Mouse (Mus musculus) neutrophil, adult 83 days (primary cell): ENCODE results near the gene Colq. TPM values are rescaled to one million over a fixed set of nuclear protein-coding genes. Genes with fewer than 3 reads are reported as not detected.

Source experiments
- total RNA-seq, 2 experiments: library from RNA; stranded (reverse); gene quantifications; one replicate each; pipeline ENCODE4 v1.2.4; 2023

The Colq gene
- under 1 TPM in 1 of 2 experiments, not detected in 1; 0.39 TPM for total RNA-seq

GRCm38 (mm10) chr14:31591243-31591642 is at the start of gene Colq:
Gene Colq, minus strand, starts transcription at chr14:31591343.

GRCm38 (mm10) chr14:31640346-31640889 is 49.3 kb upstream of the Colq start, which contains the start of gene Gm49387:
Gene Gm49387, minus strand, starts transcription at chr14:31640878.

GRCm38 (mm10) chr14:31494975-31495455 is 96.1 kb downstream of the Colq start, which contains the start of gene Mettl6:
Gene Mettl6, minus strand, starts transcription at chr14:31495040.

GRCm38 (mm10) chr14:31494349-31494974 is 96.7 kb downstream of the Colq start, which contains the start of gene Eaf1:
Gene Eaf1, plus strand, starts transcription at chr14:31494399.

Other genes starting within 250 kb of the Colq start
- gene Sh3bp5, start 155.3 kb downstream of the Colq start, total RNA-seq: 10 to 100 TPM; 84.9 to 88.2 TPM
- 10 to 100 TPM; 24.2 to 27.3 TPM for gene Eaf1, start 96.9 kb downstream of the Colq start, total RNA-seq
- gene Mettl6, start 96.3 kb downstream of the Colq start, total RNA-seq: 10 to 100 TPM; 36.1 to 42.0 TPM
- gene Gm49387, start 49.5 kb upstream of the Colq start, total RNA-seq: under 1 TPM; 0.53 to 0.61 TPM
- 1 to 10 TPM; 6.8 to 8.5 TPM for gene Btd, start 49.7 kb upstream of the Colq start, total RNA-seq
- 1 to 10 TPM; 7.7 to 9.4 TPM for gene Hacl1, start 49.9 kb upstream of the Colq start, total RNA-seq
- 10 to 100 TPM; 72.5 to 81.7 TPM for gene Ankrd28, start 239.3 kb upstream of the Colq start, total RNA-seq